Mouse (Mus musculus) heart, postnatal 0 days (tissue): ENCODE results near the gene Dtl.
A peak's percentile ranks its signal among the peaks of the same experiment; 100 is the strongest.

ENCODE experiments used
- CTCF ChIP-seq: IDR thresholded peaks from 2 replicates; pipeline ENCODE4 v1.5.1; 2016; ENCODE audit warnings: antibody characterized with exemption, control low read depth, low read depth
- EP300 ChIP-seq: IDR thresholded peaks from 2 replicates; pipeline ENCODE4 v1.6.1; 2016; ENCODE audit warnings: antibody characterized with exemption, low read depth

DNA sequence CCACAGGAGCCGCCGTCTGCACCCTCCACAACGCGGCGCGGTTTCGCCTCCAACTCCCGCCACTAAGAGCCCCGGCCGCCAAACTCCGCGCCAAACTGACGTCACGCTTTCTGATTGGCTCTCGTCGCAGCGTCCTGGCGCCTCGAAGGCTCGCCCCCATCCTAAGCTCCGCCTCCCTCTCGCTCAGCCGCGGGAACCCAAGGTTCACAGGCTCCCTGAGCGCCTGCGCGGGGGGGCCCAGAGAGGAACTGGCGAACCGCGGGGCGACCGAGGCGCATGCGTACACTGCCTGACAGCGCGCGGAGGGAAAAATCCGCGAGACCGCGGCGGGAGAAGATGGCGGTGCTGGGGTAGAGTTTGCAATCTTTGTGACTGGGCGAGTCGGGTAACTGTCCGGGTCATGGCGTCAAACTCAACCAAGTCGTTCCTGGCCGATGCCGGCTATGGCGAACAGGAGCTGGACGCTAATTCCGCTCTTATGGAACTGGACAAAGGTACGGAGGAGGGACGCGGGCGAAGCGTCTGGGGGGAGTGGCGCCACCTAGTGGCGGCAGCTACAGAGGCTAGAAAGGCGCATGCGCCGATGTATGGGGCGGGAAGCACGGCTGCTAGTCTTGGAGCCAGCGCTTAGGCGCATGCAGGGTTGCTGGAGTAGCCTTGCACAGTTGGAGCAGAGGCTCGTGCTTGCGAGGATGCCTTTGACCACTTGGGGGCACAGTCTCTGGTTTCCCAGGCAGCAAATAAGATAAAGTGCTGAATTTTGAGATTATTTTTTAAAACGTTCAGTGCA lies at the start of gene Dtl, which contains the start of gene Ints7:
- TF ChIP-seq CTCF (peak; percentile 96), EP300 (no peak)
